Mouse (Mus musculus): ENCODE data around the gene Xrn1.
"Not testable (repeated sequence)": the region's sequence is repeated elsewhere in the genome, so short reads cannot be mapped to it uniquely, and the experiment has no call there.

Xrn1 gene

GRCm38 (mm10) chr9:96051501-96051900, 96.9 kb downstream of the Xrn1 start:
- DNase-seq (ENCODE audit: low spot score in 2 of 2), result no peak

- no peak for DNase-seq (ENCODE audit: low spot score in 2 of 2)
Observed at GRCm38 (mm10) chr9:96054878-96055277, 100.3 kb downstream of the Xrn1 start.

- no peak for DNase-seq (ENCODE audit: low spot score in 2 of 2)
Observed at GRCm38 (mm10) chr9:96056417-96057223, 102.1 kb downstream of the Xrn1 start.

GRCm38 (mm10) chr9:96063083-96063802, 108.7 kb downstream of the Xrn1 start:
- no peak for DNase-seq (ENCODE audit: low spot score in 2 of 2)

DNA sequence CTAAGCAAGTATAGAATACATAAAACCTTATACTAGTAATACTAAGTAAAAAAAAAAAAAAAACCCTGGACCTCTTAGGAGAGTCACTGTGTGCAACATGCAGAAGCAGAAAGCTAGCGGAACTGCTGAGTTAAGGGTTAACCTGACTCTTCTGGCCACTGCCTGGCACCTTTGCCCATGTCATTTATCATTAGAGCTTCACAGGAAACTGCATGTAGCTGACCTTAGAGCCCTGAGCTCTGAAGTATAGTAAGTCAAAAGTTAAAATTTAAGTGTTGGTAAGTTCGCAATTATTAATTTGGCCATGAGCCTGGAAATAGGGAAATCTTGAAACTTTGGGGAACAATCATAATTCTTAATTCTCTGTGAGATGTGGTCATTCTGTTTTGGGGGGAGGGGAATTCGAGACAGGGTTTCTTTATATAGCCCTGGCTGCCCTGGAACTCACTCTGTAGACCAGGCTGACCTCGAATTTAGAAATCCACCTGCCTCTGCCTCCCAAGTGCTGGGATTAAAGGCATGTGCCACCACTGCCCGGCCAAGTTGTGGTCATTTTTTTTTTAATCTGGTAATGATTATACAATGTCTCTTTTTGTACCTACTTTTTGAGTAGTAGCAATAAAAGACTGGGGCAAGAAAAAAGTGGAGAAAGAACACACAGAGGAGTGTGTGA, 109.4 kb downstream of the Xrn1 start:
- DNase-seq (ENCODE audit: low spot score in 2 of 2), result no peak

GRCm38 (mm10) chr9:96067507-96067906, 112.9 kb downstream of the Xrn1 start:
- no peak for DNase-seq (ENCODE audit: low spot score in 2 of 2)

DNA sequence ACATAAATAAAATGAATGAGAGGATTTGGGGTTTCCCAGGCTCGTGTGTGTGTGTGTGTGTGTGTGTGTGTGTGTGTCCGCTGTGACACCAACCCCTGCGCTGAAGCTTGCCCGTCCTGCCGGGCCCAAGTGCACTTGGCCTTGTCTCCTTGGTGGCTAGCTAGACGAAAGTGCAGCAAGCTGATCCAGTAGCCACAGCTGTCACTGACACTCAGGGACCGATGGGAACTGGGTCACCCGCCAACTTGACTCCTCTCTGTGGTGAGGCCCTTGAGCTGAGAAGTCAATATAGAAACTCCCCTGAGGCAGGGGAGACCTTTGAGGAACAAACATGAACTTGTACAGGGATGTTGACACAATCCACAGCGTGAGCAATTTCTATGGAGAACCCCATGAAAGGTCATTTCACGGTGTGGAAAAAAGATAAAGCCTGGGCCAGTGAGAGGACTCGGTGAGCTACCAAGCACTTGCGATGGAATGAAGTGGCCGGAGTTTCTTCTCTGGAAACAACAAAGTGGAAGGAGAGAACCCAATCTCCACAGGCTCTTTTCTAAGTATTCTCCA, 124.3 kb downstream of the Xrn1 start:
- DNase-seq (ENCODE audit: low spot score in 2 of 2), result no peak

GRCm38 (mm10) chr9:96085293-96085692, 130.7 kb downstream of the Xrn1 start:
- DNase-seq (ENCODE audit: low spot score in 2 of 2), result no peak

DNA sequence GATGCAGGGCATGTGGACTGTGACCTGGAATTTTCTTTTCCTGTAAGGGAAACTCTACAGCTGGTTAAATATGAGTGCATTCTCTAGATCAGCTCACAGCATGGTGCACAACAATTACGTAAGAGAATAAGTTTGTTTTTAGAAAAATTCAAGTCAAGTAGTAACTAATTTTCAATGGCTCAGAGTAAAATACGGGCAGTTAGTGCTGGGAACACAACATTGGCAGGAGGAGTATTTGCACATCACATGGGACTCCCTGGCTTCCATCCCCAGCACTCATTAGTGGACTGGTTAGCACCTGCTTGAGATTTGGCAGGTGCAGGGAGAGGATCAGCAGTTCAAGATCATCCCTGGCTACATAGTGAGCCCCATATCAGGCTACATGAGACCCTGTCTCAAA, 133.1 kb downstream of the Xrn1 start:
- no peak for DNase-seq (ENCODE audit: low spot score in 2 of 2)

DNA sequence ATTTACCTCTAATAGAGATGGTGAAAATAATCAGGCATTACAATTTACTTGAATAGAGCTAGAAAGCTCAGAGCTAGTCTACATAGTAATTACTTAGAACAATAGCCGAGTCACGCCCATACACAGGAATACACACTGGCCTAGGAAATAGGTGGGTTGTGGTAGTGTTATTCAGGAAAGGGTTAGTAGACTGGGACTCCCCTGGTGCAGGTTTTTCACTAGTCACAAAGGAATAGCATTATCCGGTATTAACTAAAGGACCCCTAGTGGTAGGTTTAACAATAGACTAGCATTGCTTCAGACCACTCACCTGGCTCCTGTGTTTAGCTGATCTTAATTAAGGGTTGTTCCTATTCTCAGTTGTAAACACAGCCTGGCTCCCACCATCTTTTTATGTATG, 133.9 kb downstream of the Xrn1 start:
- not testable (repeated sequence) for DNase-seq (ENCODE audit: low spot score in 2 of 2)

DNA sequence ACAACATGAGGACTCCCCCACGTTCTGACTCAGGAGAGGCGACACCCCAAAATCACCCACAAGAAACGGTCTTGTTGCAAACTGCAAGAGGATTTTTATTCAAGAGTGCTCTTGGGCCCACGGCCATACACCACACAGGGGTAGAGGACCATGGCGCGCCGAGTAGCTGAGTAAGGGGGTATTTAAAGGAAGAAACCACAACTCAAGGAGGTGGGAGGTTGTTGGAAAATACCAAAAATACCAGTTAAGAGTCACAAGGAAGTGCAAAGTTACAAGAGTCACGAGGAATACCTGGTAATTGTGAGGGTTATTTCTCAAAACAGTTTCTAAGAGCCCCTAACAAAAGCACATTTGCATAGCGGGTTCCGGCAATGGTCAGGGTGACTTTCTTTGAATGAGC, 138.1 kb downstream of the Xrn1 start:
- not testable (repeated sequence) for DNase-seq (ENCODE audit: low spot score in 2 of 2)

DNA sequence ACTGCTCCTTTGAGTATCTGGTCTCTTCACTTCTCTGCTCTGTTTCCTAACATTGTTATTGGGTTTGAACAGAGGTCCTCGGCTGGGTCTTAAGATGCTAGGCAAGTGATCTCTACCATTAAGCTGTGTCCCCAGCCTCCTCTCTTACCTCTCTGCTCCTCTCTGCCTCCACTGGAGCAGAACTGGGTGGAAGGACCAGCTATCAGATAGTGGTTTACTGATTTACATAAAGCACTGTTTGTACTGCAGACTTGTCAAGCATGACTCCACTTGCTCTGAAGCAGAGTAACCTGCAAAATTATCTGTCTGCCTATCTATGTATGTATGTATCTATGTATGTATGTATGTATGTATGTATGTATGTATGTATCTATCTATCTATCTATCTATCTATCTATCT, 138.7 kb downstream of the Xrn1 start:
- DNase-seq (ENCODE audit: low spot score in 2 of 2), result no peak

GRCm38 (mm10) chr9:96094341-96094740, 139.8 kb downstream of the Xrn1 start:
- no peak for DNase-seq (ENCODE audit: low spot score in 2 of 2)

GRCm38 (mm10) chr9:96095192-96095591, 140.6 kb downstream of the Xrn1 start:
- DNase-seq (ENCODE audit: low spot score in 2 of 2), result no peak

DNA sequence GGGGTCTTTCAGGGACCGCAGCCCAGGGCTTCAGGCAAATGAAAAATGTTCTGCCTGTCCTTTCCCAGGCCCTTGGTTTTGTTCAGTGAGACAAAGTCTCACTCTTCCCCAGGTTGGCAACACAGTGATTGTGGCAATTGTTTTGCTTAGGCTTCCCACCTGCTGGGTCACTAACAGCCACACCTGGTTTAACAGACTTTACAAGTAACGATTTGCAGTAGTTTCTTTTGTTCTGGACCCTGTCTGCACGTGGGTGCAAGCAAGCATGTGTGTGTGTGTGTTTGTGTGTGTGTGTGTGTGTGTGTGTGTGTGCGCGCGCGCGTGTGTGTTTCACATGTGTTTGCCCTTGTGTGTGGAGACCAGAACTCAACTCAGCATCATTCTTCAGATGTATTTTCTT, 148.3 kb downstream of the Xrn1 start:
- DNase-seq (ENCODE audit: low spot score in 2 of 2), result no peak

Data from cerebellum, postnatal 4 days (tissue).